Mouse (Mus musculus) heart, adult 2 months (tissue): ENCODE measurements at regions not wholly inside any gene's neighbourhood (a gene's known extent, or its start where the extent isn't known, plus 50 kb on each side); places are given as distances from the start of the nearest gene placed in this dataset.

Source experiments
- CTCF ChIP-seq: fragments of 200-600 bp; IDR thresholded peaks from 2 replicates; pipeline ENCODE4 v1.8.1; 2022; ENCODE audit warnings: antibody characterized with exemption, mild to moderate bottlenecking, moderate library complexity
- EP300 ChIP-seq: fragments of 200-500 bp; IDR thresholded peaks from 2 replicates; pipeline ENCODE4 v1.6.1; 2011; ENCODE audit warnings: low read depth, low read length, control low read depth; ENCODE audit not compliant: insufficient read depth
- POLR2A ChIP-seq: fragments of 200-500 bp; IDR thresholded peaks from 2 replicates; pipeline ENCODE4 v1.6.1; 2011; ENCODE audit warnings: mild to moderate bottlenecking, low read depth, low read length, control low read depth; ENCODE audit not compliant: insufficient read depth

GRCm38 (mm10) chr1:166908231-166908805 is 92.9 kb upstream of the Fam78b start:
- TF ChIP-seq POLR2A (no peak), CTCF (no peak), EP300 (no peak)
